Mouse (Mus musculus) embryonic stem cell, embryonic (primary cell): ENCODE results near the gene Pik3c2g.

Experiments
- CTCF ChIA-PET, 4 experiments: fragments of 300-600 bp in 2 of 4; fragments of 350-600 bp in 2 of 4; sonication (Branson Sonifier 250); formaldehyde crosslinking; loops; one replicate each; lab custom pipeline; 2022; ENCODE audit warnings: inconsistent platforms in 2 of 4; lab: Charles Lee
- POLR2A ChIA-PET, 4 experiments: fragments of 300-600 bp in 2 of 4; fragments of 350-600 bp in 2 of 4; sonication (Branson Sonifier 250); formaldehyde crosslinking; loops; one replicate each; lab custom pipeline; 2022; ENCODE audit warnings: antibody characterized with exemption in 4 of 4, inconsistent platforms in 1 of 4; lab: Charles Lee

The Pik3c2g gene

GRCm38 (mm10) chr6:139789479-139789878 lies 202.5 kb downstream of the Pik3c2g start:
- CTCF ChIA-PET: interaction anchor here in 1 of 4 experiments (0.6 kb wide), 1 partner anchor 314 kb away, joined by 5 read pairs; no protein-coding TSS in a partner anchor
- POLR2A ChIA-PET: no interaction called here

- ChIA-PET CTCF (no interaction called here), POLR2A (no interaction called here)
Observed at GRCm38 (mm10) chr6:139799541-139800226, 212.7 kb downstream of the Pik3c2g start.

- ChIA-PET CTCF (no interaction called here), POLR2A (no interaction called here)
Observed at GRCm38 (mm10) chr6:139821916-139822315, 234.9 kb downstream of the Pik3c2g start.

- ChIA-PET POLR2A (no interaction called here), CTCF (no interaction called here)
Observed at GRCm38 (mm10) chr6:139838239-139838638, 251.2 kb downstream of the Pik3c2g start.

GRCm38 (mm10) chr6:139838713-139839112 lies 251.7 kb downstream of the Pik3c2g start:
- CTCF ChIA-PET: no interaction called here
- POLR2A ChIA-PET: no interaction called here

GRCm38 (mm10) chr6:139839907-139840306 lies 252.9 kb downstream of the Pik3c2g start:
- POLR2A ChIA-PET: no interaction called here
- CTCF ChIA-PET: no interaction called here

GRCm38 (mm10) chr6:139841272-139841671 lies 254.3 kb downstream of the Pik3c2g start:
- ChIA-PET CTCF (no interaction called here), POLR2A (no interaction called here)

- ChIA-PET POLR2A (interaction anchor here in 1 of 4 experiments (1.2 kb wide), 1 partner anchor 101 kb away, joined by 3 read pairs; no protein-coding TSS in a partner anchor), CTCF (no interaction called here)
Observed at GRCm38 (mm10) chr6:139842626-139843025, 255.6 kb downstream of the Pik3c2g start.

GRCm38 (mm10) chr6:139843531-139843930 lies 256.5 kb downstream of the Pik3c2g start:
- ChIA-PET CTCF (interaction anchor here in 1 of 4 experiments (0.5 kb wide), 1 partner anchor 128 kb away, joined by 8 read pairs; no protein-coding TSS in a partner anchor), POLR2A (interaction anchor here in 1 of 4 experiments (1.2 kb wide), 1 partner anchor 100 kb away, joined by 3 read pairs; no protein-coding TSS in a partner anchor)

GRCm38 (mm10) chr6:139846889-139847544 lies 260.0 kb downstream of the Pik3c2g start:
- CTCF ChIA-PET: no interaction called here
- POLR2A ChIA-PET: no interaction called here

GRCm38 (mm10) chr6:139849931-139850330 lies 262.9 kb downstream of the Pik3c2g start:
- ChIA-PET CTCF (interaction anchor here in 1 of 4 experiments (0.5 kb wide), 1 partner anchor 27 kb away, joined by 4 read pairs; no protein-coding TSS in a partner anchor), POLR2A (no interaction called here)

- POLR2A ChIA-PET: no interaction called here
- CTCF ChIA-PET: no interaction called here
Observed at GRCm38 (mm10) chr6:139851705-139852603, 264.9 kb downstream of the Pik3c2g start.

- CTCF ChIA-PET: no interaction called here
Observed at GRCm38 (mm10) chr6:139852836-139853235, 265.8 kb downstream of the Pik3c2g start.

GRCm38 (mm10) chr6:139860141-139860540 lies 273.1 kb downstream of the Pik3c2g start:
- ChIA-PET CTCF (no interaction called here), POLR2A (interaction anchor here in 1 of 4 experiments (0.6 kb wide), 1 partner anchor 148 kb away, joined by 3 read pairs; no protein-coding TSS in a partner anchor)

More at GRCm38 (mm10) chr6:139852836-139853235, 265.8 kb downstream of the Pik3c2g start:
- POLR2A ChIA-PET: no interaction called here

GRCm38 (mm10) chr6:139861534-139861933 lies 274.5 kb downstream of the Pik3c2g start:
- CTCF ChIA-PET: no interaction called here
- POLR2A ChIA-PET: no interaction called here

- CTCF ChIA-PET: interaction anchor here in 1 of 4 experiments (0.6 to 0.7 kb wide), 2 partner anchors 212 to 257 kb away, joined by 3 to 4 read pairs; no protein-coding TSS in a partner anchor
- POLR2A ChIA-PET: interaction anchor here in 1 of 4 experiments (0.7 kb wide), 1 partner anchor 561 kb away, joined by 3 read pairs; no protein-coding TSS in a partner anchor
Observed at GRCm38 (mm10) chr6:139865059-139865673, 278.1 kb downstream of the Pik3c2g start.

- POLR2A ChIA-PET: interaction anchor here in 1 of 4 experiments (0.6 kb wide), 1 partner anchor 631 kb away, joined by 3 read pairs; no protein-coding TSS in a partner anchor
- CTCF ChIA-PET: interaction anchor here in 2 of 4 experiments (0.7 to 2.7 kb wide), 3 partner anchors 126 to 593 kb away, joined by 3 to 11 read pairs (median 3); no protein-coding TSS in a partner anchor
Observed at GRCm38 (mm10) chr6:139874418-139875176, 287.6 kb downstream of the Pik3c2g start.

- POLR2A ChIA-PET: no interaction called here
- CTCF ChIA-PET: interaction anchor here in 1 of 4 experiments (0.6 kb wide), 1 partner anchor 27 kb away, joined by 4 read pairs; no protein-coding TSS in a partner anchor
Observed at GRCm38 (mm10) chr6:139876691-139877090, 289.7 kb downstream of the Pik3c2g start.
